Mouse (Mus musculus): ENCODE results near the gene Vim. TPM values are rescaled to one million over a fixed set of nuclear protein-coding genes. Genes with fewer than 3 reads are reported as not detected.
A peak's percentile ranks its signal among the peaks of the same experiment; 100 is the strongest.

Gene Vim
- total RNA-seq, 2 experiments from 2014 or later = 54.3 to 55.5 TPM

GRCm38 (mm10) chr2:13543519-13544124 is 30.1 kb upstream of the Vim start:
- DNase-seq (ENCODE audit: extremely low spot score in 1 of 2, low spot score in 2 of 2) = no peak
- H3K27ac ChIP-seq = peak overlapping the region; percentile 98
- peak overlapping the region; percentile 68 for H3K4me3 ChIP-seq
- no peak for TF ChIP-seq CTCF (IDR thresholded peaks at IDR 0.05)
- intact Hi-C loops (cut with DNase I) = loop anchor here (1.0 kb wide), 2 partner anchors 29 to 272 kb away; partner anchors contain the start of gene Rsu1

- H3K27ac ChIP-seq = peak within 1 kb of the TSS; percentile 98
- TF ChIP-seq CTCF (IDR thresholded peaks at IDR 0.05) = no peak
- peak within 1 kb of the TSS; percentile 68 for H3K4me3 ChIP-seq
- peak; percentile 73 to 76 for DNase-seq (ENCODE audit: extremely low spot score in 1 of 2, low spot score in 2 of 2)
- intact Hi-C loops (cut with DNase I) = loop anchor here (1.0 kb wide), 2 partner anchors 28 to 273 kb away; partner anchors contain the start of gene Rsu1
These were observed 29.4 kb upstream of the Vim start, which contains the start of gene Trdmt1 for GRCm38 (mm10) chr2:13544193-13544824. Gene Trdmt1 (minus strand): TSS chr2:13544668.

- Histone ChIP-seq H3K27ac (no peak overlapping the region), H3K4me3 (no peak overlapping the region)
- intact Hi-C loops (cut with DNase I) = no loop called here
- no peak for DNase-seq (ENCODE audit: extremely low spot score in 1 of 2, low spot score in 2 of 2)
- no peak for TF ChIP-seq CTCF (IDR thresholded peaks at IDR 0.05)
These were observed 25.0 kb upstream of the Vim start for GRCm38 (mm10) chr2:13548749-13549148.

- Histone ChIP-seq H3K4me3 (no peak overlapping the region), H3K27ac (no peak overlapping the region)
- intact Hi-C loops (cut with DNase I) = no loop called here
- DNase-seq (ENCODE audit: extremely low spot score in 1 of 2, low spot score in 2 of 2) = no peak
- TF ChIP-seq CTCF (IDR thresholded peaks at IDR 0.05) = no peak
These were observed 19.8 kb upstream of the Vim start for GRCm38 (mm10) chr2:13553966-13554365.

GRCm38 (mm10) chr2:13556239-13556638 is 17.5 kb upstream of the Vim start:
- DNase-seq (ENCODE audit: extremely low spot score in 1 of 2, low spot score in 2 of 2) = no peak
- H3K27ac ChIP-seq = no peak overlapping the region
- TF ChIP-seq CTCF (IDR thresholded peaks at IDR 0.05) = no peak
- intact Hi-C loops (cut with DNase I) = no loop called here
- H3K4me3 ChIP-seq = no peak overlapping the region

GRCm38 (mm10) chr2:13557145-13558030 is 16.3 kb upstream of the Vim start:
- no peak for TF ChIP-seq CTCF (IDR thresholded peaks at IDR 0.05)
- DNase-seq (ENCODE audit: extremely low spot score in 1 of 2, low spot score in 2 of 2) = no peak
- no peak overlapping the region for H3K27ac ChIP-seq
- intact Hi-C loops (cut with DNase I) = no loop called here
- no peak overlapping the region for H3K4me3 ChIP-seq

GRCm38 (mm10) chr2:13558607-13559262 is 15.0 kb upstream of the Vim start:
- TF ChIP-seq CTCF (IDR thresholded peaks at IDR 0.05) = no peak
- Histone ChIP-seq H3K27ac (no peak overlapping the region), H3K4me3 (no peak overlapping the region)
- DNase-seq (ENCODE audit: extremely low spot score in 1 of 2, low spot score in 2 of 2) = no peak
- intact Hi-C loops (cut with DNase I) = no loop called here

GRCm38 (mm10) chr2:13559303-13559702 is 14.4 kb upstream of the Vim start:
- no peak for TF ChIP-seq CTCF (IDR thresholded peaks at IDR 0.05)
- intact Hi-C loops (cut with DNase I) = no loop called here
- Histone ChIP-seq H3K4me3 (no peak overlapping the region), H3K27ac (no peak overlapping the region)
- DNase-seq (ENCODE audit: extremely low spot score in 1 of 2, low spot score in 2 of 2) = no peak

- intact Hi-C loops (cut with DNase I) = no loop called here
- no peak for TF ChIP-seq CTCF (IDR thresholded peaks at IDR 0.05)
- no peak overlapping the region for H3K4me3 ChIP-seq
- DNase-seq (ENCODE audit: extremely low spot score in 1 of 2, low spot score in 2 of 2) = no peak
- H3K27ac ChIP-seq = no peak overlapping the region
These were observed 14.0 kb upstream of the Vim start for GRCm38 (mm10) chr2:13559729-13560128.

- TF ChIP-seq CTCF (IDR thresholded peaks at IDR 0.05) = no peak
- intact Hi-C loops (cut with DNase I) = no loop called here
- no peak for DNase-seq (ENCODE audit: extremely low spot score in 1 of 2, low spot score in 2 of 2)
- no peak overlapping the region for H3K27ac ChIP-seq
- no peak overlapping the region for H3K4me3 ChIP-seq
These were observed 13.3 kb upstream of the Vim start for GRCm38 (mm10) chr2:13560396-13560795.

- no peak for DNase-seq (ENCODE audit: extremely low spot score in 1 of 2, low spot score in 2 of 2)
- Histone ChIP-seq H3K4me3 (no peak overlapping the region), H3K27ac (no peak overlapping the region)
- intact Hi-C loops (cut with DNase I) = loop anchor here (10.0 kb wide), 1 partner anchor 275 kb away; no protein-coding TSS in a partner anchor
- no peak for TF ChIP-seq CTCF (IDR thresholded peaks at IDR 0.05)
These were observed 3.6 kb upstream of the Vim start for GRCm38 (mm10) chr2:13570122-13570521.

Measured in left cerebral cortex, adult 2 months (tissue).